ENCODE assay signal across 22 mouse cellular contexts in genomic region chr1:187896910-187897309, GRCm38 (mm10).
"Had no signal": no experiment of that assay in that cellular context is flagged by ENCODE, and none has a peak within 500 bp of the region (broad histone marks: within the 10 kb centered on the region; RNA-seq: fewer than 3 reads in every experiment).

No protein-coding gene starts in this region.

- H3K27ac ChIP-seq: kidney, postnatal 0 days; limb, embryonic 12.5 days; limb, embryonic 15.5 days; liver, embryonic 12.5 days; liver, embryonic 15.5 days; neural tube, embryonic 13.5 days had no signal

- H3K4me3 ChIP-seq: limb, embryonic 12.5 days; limb, embryonic 15.5 days; liver, embryonic 12.5 days; liver, embryonic 15.5 days; myocyte; neural tube, embryonic 13.5 days had no signal

- H3K27me3 ChIP-seq: limb, embryonic 12.5 days; limb, embryonic 15.5 days; liver, embryonic 12.5 days; liver, embryonic 15.5 days; neural tube, embryonic 13.5 days had no signal

- H3K4me2 ChIP-seq: limb, embryonic 12.5 days; limb, embryonic 15.5 days; liver, embryonic 12.5 days; liver, embryonic 15.5 days; midbrain, embryonic 11.5 days; neural tube, embryonic 13.5 days had no signal

- H3K4me1 ChIP-seq: limb, embryonic 12.5 days; limb, embryonic 15.5 days; liver, embryonic 12.5 days; liver, embryonic 15.5 days; neural tube, embryonic 13.5 days had no signal

- ATAC-seq: inflammation-experienced regulatory T-cells, adult 6 months; liver, embryonic 12.5 days; midbrain, embryonic 16.5 days had no signal

- H3K9me3 ChIP-seq: limb, embryonic 12.5 days; limb, embryonic 15.5 days; liver, embryonic 12.5 days; liver, embryonic 15.5 days; neural tube, embryonic 13.5 days had no signal

- H3K9ac ChIP-seq: limb, embryonic 12.5 days; limb, embryonic 15.5 days; liver, embryonic 12.5 days; liver, embryonic 15.5 days; neural tube, embryonic 13.5 days had no signal

- DNase-seq: kidney, adult 2 months; kidney, postnatal 36 days; layer of hippocampus, postnatal 36 days; left cerebral cortex, postnatal 4 days; lung, adult 2 months; lung, postnatal 14 days; lung, postnatal 4 days; retina, postnatal 1 day; right cerebral cortex, postnatal 25 days; spleen, adult 18-20 months; thymus, adult 18-20 months; thymus, postnatal 36 days had no signal

- H3K36me3 ChIP-seq: limb, embryonic 12.5 days; limb, embryonic 15.5 days; liver, embryonic 12.5 days; liver, embryonic 15.5 days; neural tube, embryonic 13.5 days had no signal
